Mouse (Mus musculus) heart, postnatal 4 days (tissue): ENCODE data around the gene Rgs6. TPM values are rescaled to one million over a fixed set of nuclear protein-coding genes. Genes with fewer than 3 reads are reported as not detected.
A peak's percentile ranks its signal among the peaks of the same experiment; 100 is the strongest.

Experiments
- DNase-seq: peaks from one replicate; pipeline ENCODE4 v3.0.0; 2021
- total RNA-seq, 2 experiments: library from RNA; stranded (reverse); gene quantifications; 2 replicates each; pipeline ENCODE4 v1.2.3; 2021

Gene Rgs6
- total RNA-seq, 2 experiments from 2014 or later, result 20.8 to 21.5 TPM

GRCm38 (mm10) chr12:82982716-82983115, 394.6 kb downstream of the Rgs6 start:
- no peak for DNase-seq

GRCm38 (mm10) chr12:82985300-82985699, 397.2 kb downstream of the Rgs6 start:
- DNase-seq, result no peak

DNA sequence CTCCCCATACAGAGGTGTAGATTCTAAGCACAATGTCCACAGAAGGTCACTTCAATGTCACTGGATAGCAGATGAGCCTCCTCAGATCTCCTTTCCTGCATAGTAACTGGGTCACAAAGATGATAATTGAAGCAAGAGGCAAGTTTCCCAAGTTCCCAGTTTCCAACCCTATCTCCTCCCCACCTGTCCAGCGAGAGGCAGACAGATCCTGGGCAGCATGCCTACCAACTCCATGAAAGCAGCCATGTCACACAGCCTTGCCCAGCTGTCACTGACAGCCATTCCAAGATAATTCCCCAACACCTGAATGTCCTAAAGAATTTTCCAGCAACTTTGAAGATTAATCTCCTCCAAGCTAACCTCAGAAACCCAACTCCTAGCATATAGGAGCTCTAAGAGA, 399.6 kb downstream of the Rgs6 start:
- DNase-seq, result no peak

- DNase-seq, result no peak
These were observed 405.8 kb downstream of the Rgs6 start for GRCm38 (mm10) chr12:82993905-82994304.

DNA sequence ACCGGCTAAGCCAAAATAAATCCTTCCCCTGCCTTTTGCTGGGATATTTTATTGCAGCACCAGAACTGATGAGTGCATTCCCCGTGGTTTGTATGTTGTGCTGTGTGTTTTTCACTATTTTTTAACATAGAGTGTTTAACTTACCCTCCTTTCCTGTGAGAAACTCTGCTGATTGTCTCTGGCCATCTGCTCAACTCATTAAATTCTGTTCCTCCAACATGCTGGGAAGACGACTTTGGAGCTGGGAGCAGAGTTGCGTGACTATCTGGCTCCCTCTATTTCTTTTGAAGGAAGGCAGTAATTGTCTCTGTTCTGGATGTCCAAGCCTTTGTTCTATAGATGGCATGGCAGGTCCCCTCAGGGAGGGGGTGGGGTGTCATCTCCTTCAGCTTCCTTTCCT, 408.7 kb downstream of the Rgs6 start:
- no peak for DNase-seq

- DNase-seq, result peak; percentile 53
These were observed 410.7 kb downstream of the Rgs6 start for GRCm38 (mm10) chr12:82998682-82999332.

- DNase-seq, result peak; percentile 14
These were observed 411.4 kb downstream of the Rgs6 start for GRCm38 (mm10) chr12:82999333-83000032.

DNA sequence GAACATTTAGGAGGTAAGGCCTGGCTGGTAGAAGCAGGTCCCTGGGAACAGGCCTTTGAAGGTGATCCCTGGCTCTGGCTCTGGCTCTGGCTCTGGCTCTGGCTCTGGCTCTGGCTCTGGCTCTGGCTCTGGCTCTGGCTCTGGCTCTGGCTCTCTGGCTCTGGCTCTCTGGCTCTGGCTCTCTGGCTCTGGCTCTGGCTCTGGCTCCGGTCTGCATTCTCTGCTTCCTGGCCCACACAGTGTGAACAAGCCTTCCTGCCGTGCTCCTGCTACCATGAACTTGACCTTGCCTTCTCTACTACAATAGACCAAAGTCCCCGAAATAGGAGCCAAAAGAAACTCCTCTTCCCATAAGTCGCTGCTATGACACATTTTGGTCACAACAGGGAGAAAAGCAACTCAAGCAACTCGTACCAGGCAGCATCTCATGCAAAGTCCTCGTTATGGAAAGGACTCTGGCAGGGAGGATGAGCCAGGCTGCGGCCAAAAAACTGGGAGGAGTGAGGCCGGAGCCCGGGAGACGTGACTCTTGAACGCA, 412.0 kb downstream of the Rgs6 start:
- DNase-seq, result peak; percentile 28

- no peak for DNase-seq
These were observed 412.9 kb downstream of the Rgs6 start for GRCm38 (mm10) chr12:83000957-83001356.

GRCm38 (mm10) chr12:83004014-83004682, 416.1 kb downstream of the Rgs6 start:
- no peak for DNase-seq

DNA sequence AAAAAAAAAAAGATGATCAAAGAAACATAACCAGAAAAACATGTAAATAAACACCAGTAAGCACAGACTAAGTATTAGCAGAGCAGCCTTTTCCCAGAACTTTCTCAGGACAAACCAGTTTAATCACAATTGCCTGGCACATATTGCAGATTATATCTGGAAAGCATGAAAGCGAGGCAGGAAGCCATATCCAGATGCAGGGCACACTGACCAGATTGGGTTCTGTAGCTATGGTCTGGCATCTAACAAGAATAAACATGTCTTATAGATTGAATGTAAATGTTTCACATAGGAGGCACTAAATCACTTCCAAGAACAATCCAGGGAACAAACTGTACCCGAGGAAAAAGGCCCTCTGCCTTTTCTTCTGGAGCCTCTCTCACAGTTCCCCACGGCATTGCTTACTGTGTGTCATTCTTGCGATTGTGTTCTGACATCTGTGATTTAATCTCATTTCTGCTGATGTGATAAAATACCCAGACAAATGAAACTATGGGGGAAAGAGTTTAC, 423.0 kb downstream of the Rgs6 start:
- no peak for DNase-seq

DNA sequence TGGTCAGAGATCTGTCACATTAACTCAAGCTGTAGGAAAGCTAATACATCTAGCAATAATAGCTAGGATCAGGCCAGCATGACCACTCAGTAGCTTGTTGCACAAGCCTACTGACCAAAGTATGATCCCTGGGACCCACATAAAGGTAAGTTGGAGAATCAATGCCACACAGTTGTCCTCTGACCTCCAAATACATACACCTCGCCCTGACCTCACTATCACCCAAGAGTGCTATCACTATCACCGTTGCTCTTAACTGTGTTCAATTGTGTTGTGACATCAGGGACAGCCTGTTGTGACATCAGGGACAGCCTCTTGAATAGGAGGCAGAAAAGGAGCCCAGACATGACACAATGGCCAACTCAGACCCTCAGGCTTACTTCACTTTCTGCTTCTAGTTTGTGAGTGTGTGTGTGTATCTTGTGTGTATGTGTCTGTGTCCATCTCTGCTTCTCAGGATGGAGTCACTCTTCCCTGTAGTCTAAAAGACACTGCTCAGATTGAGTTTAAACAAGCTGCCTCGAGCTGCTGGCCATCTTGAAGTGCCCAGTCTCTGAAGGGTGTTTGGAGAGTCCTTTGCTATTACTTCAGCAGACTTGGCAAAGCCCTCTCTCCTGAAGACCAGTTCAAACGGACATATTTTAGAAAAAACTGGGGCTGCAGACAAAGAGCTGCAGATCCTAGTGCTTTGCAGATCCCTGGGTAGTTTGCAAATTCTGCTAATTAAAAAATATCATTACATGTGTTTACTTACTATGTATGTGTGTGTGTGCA, 426.0 kb downstream of the Rgs6 start:
- no peak for DNase-seq

- DNase-seq, result no peak
These were observed 426.8 kb downstream of the Rgs6 start for GRCm38 (mm10) chr12:83014848-83015247.

DNA sequence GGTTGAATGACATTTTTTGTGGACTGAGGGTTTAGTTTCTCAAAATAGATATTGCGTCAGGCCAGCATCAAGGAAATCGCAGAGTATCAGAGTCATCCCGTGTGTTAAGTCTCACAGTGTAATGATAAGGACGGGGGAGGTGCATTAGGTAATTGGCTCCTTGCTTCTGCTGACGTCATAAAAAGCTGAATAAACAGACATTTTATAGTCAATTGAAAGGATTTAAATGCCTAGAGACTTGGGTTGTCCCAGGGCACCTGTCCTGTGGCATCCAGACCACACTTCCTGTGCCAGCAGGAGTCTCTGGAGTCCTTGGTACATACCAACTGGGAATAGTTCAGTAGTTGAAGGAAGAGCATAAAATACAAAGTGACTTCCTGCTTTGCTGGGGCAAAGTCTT, 427.3 kb downstream of the Rgs6 start:
- DNase-seq, result no peak

GRCm38 (mm10) chr12:83016486-83016885, 428.4 kb downstream of the Rgs6 start:
- peak; percentile 34 for DNase-seq

DNA sequence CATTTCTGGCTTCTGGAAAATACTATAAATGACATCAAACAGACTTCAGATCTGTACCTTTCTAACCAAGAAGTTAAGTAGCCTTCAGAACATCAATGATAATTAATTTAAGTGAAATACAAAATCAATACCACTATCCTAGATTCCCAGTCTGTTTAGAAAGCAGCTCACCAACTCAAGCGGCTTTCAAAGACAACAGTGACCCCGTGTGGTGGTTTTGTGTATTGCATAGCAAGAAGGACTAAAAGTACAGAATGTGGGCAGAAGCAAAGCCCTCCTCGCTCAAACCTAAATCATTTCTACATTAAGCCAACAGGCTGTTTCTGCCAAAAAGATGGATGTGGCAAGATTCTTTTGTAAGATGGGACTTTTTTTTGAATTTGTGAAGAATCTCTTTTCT, 429.9 kb downstream of the Rgs6 start:
- peak; percentile 93 for DNase-seq

DNA sequence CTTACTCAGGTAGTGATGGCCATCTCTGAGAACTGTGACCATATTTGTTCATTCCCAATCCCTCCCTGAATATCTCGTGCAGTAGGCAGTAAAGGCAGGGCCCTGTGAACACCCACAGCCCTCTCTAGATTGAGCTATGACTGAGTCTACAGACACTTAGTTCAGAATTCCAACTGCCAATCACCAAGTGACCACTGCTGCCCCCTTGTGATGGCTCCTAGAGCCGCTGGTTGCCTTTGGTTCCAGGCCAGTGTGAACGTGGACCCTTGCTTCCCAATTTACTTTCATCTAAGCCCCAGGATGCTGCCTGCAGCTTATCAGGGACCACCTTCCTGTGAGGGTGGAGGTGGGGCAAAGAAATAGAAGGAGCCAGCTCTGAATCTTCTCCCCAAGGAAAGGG, 438.9 kb downstream of the Rgs6 start:
- no peak for DNase-seq

DNA sequence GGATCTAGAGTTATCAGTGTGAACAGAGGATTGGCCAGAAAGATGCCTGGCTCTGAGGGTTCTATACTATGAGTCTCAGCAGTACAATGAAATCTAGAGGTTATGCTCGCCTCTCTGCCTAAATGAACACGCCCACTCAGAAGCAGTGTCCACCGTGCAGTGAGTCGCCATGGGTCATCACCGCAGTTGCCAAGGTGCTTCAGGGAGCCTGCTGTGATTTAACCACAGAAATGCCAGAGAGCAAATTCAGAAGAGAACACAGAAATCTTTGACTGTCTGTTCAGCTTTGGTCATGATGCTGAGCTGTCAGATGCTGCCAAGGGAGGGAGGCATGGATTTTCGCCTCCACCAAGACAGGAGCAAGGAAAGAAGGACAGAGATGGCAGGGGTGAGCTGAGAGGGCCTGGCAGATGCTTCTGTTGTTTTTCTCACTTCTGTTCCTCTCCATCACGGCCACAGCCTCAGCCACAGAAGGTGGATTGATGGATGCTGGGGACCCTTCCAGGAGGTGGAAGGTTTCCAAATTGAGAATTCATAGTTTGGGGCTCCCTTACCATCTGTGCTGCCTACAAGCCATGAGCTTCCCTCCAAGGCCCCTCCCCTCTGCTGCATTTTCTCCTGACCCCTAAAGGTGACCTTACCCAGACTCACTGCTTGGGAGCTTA, 445.2 kb downstream of the Rgs6 start:
- no peak for DNase-seq

GRCm38 (mm10) chr12:83034859-83035569, 446.9 kb downstream of the Rgs6 start:
- no peak for DNase-seq

GRCm38 (mm10) chr12:83037798-83038560, 449.9 kb downstream of the Rgs6 start:
- peak; percentile 18 for DNase-seq
